Comparison of ENCODE assay signal across 9 mouse cellular contexts in the genomic region with DNA sequence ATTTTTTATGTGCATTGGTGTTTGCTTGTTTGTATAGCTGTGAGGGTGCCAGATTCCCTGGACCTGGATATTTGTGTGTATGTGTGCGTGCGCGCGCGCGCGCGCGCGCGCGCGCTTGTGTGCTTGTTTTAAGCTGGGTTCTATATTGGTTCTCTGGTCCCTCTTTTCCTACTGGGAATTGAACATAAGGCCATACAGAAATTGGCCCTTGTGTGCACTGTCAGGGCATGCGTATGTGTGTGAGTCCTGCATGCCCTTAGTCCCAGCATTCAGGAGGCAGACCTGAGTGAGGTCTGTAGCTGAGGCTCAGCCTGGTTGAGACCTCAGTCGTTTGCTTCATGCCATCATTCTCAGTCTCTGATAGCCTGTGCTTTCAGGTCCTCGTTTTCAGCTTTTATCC. TPM values are rescaled to one million over a fixed set of nuclear protein-coding genes. Genes with fewer than 3 reads are reported as not detected.
DNase-seq lines count a peak whose midpoint lies in the region; ATAC-seq and TF ChIP-seq lines count a peak whose summit lies in the region.
"Had no signal": no experiment of that assay in that cellular context is flagged by ENCODE, and none has a peak within 500 bp of the region (broad histone marks: within the 10 kb centered on the region; RNA-seq: fewer than 3 reads in every experiment).

No protein-coding gene starts in this region.

- peak overlapping the region; percentile 94 for H3K4me3 ChIP-seq in liver, adult 2 months (ENCODE audit: insufficient read depth, low read depth, low read length)
- peak overlapping the region; percentile 72 for H3K4me3 ChIP-seq in embryonic facial prominence, embryonic 13.5 days
- peak overlapping the region; percentile 14; the same call in 1 of the 2 replicates for H3K4me3 ChIP-seq in limb, embryonic 11.5 days (ENCODE audit: low read depth, low read length)
- peak overlapping the region; percentile 18; the same call in 1 of the 2 replicates for H3K4me3 ChIP-seq in neural tube, embryonic 15.5 days (replicated peaks)

- peaks cover 16% of the 10 kb centered on the region for H3K36me3 ChIP-seq in liver, adult 2 months (ENCODE audit: control insufficient read depth, insufficient read depth, low read length)
- peaks cover 31% of the 10 kb centered on the region for H3K36me3 ChIP-seq in embryonic facial prominence, embryonic 13.5 days
- peaks cover 20% of the 10 kb centered on the region; the same call in 1 of the 2 replicates for H3K36me3 ChIP-seq in limb, embryonic 11.5 days (ENCODE audit: control insufficient read depth, insufficient read depth, low read length)
- peaks cover 30% of the 10 kb centered on the region for H3K36me3 ChIP-seq in neural tube, embryonic 15.5 days

- peak; percentile 62 for DNase-seq in liver, adult 2 months (ENCODE audit: extremely low read depth, low read depth, low spot score)
- DNase-seq in liver = no peak
- no peak for DNase-seq in limb, embryonic 11.5 days (ENCODE audit: low spot score)
- DNase-seq in gastrocnemius, postnatal 36 days = no peak
- no peak for DNase-seq in layer of hippocampus, postnatal 36 days
- no peak for DNase-seq in layer of hippocampus, adult 8-10 months (ENCODE audit: low spot score in 2 of 2)
- DNase-seq: adrenal gland, adult 2 months had no signal

- no peaks in the 10 kb centered on the region for H3K27me3 ChIP-seq in liver, adult 2 months (ENCODE audit: control insufficient read depth, insufficient read depth, low read length)
- H3K27me3 ChIP-seq in embryonic facial prominence, embryonic 13.5 days = no peaks in the 10 kb centered on the region
- no peaks in the 10 kb centered on the region for H3K27me3 ChIP-seq in limb, embryonic 11.5 days (ENCODE audit: control insufficient read depth, insufficient read depth, low read length)
- H3K27me3 ChIP-seq in neural tube, embryonic 15.5 days (replicated peaks) = no peaks in the 10 kb centered on the region

- no peaks in the 10 kb centered on the region for H3K9me3 ChIP-seq in embryonic facial prominence, embryonic 13.5 days
- no peaks in the 10 kb centered on the region for H3K9me3 ChIP-seq in limb, embryonic 11.5 days (ENCODE audit: control insufficient read depth, low read length)
- no peaks in the 10 kb centered on the region for H3K9me3 ChIP-seq in neural tube, embryonic 15.5 days (replicated peaks)

- peak overlapping the region; percentile 72 for H3K4me2 ChIP-seq in embryonic facial prominence, embryonic 13.5 days
- H3K4me2 ChIP-seq in limb, embryonic 11.5 days (ENCODE audit: low read depth, severe bottlenecking) = peak overlapping the region; percentile 35; the same call in 1 of the 2 replicates
- peak overlapping the region; percentile 82 for H3K4me2 ChIP-seq in neural tube, embryonic 15.5 days

- no peak for TF ChIP-seq POLR2A in liver, adult 2 months (IDR thresholded peaks at IDR 0.05; ENCODE audit: extremely low read depth, insufficient read depth, low read length)

- TF ChIP-seq CTCF in liver, adult 2 months (IDR thresholded peaks at IDR 0.05; ENCODE audit: low read depth, low read length) = no peak

- peak overlapping the region; percentile 82 for H3K27ac ChIP-seq in liver, adult 2 months (replicated peaks; ENCODE audit: insufficient read depth, low read depth, low read length)
- no peak overlapping the region for H3K27ac ChIP-seq in embryonic facial prominence, embryonic 13.5 days
- no peak overlapping the region for H3K27ac ChIP-seq in limb, embryonic 11.5 days (replicated peaks; ENCODE audit: low read depth, low read length)
- H3K27ac ChIP-seq in neural tube, embryonic 15.5 days (replicated peaks) = no peak overlapping the region

- intact Hi-C loops in gastrocnemius, postnatal 36 days (cut with DNase I) = no loop called here

- H3K9ac ChIP-seq in liver, adult 2 months (ENCODE audit: low read depth, low read length) = peak overlapping the region; percentile 72
- peak overlapping the region; percentile 49; the same call in 1 of the 2 replicates for H3K9ac ChIP-seq in embryonic facial prominence, embryonic 13.5 days
- H3K9ac ChIP-seq in limb, embryonic 11.5 days (ENCODE audit: low read length) = peak overlapping the region; percentile 47; the same call in 1 of the 2 replicates
- H3K9ac ChIP-seq in neural tube, embryonic 15.5 days (replicated peaks) = no peak overlapping the region

- WGBS in liver, adult 2 months = 18% methylated on average over 16 of the region's 16 CpGs
- WGBS in embryonic facial prominence, embryonic 13.5 days = 91% methylated on average over 16 of the region's 16 CpGs
- WGBS in limb, embryonic 11.5 days = 86% methylated on average over 16 of the region's 16 CpGs
- WGBS in neural tube, embryonic 15.5 days = 92% methylated on average over 16 of the region's 16 CpGs

- no peak for ATAC-seq in embryonic facial prominence, embryonic 13.5 days (ENCODE audit: insufficient number of reproducible peaks, insufficient read depth, low FRiP score, low TSS enrichment, low read depth)
- ATAC-seq in limb, embryonic 11.5 days (ENCODE audit: insufficient number of reproducible peaks, low FRiP score, low TSS enrichment, low read depth) = no peak
- no peak for ATAC-seq in neural tube, embryonic 15.5 days (ENCODE audit: low FRiP score)

- H3K79me2 ChIP-seq in liver, adult 2 months (ENCODE audit: control insufficient read depth, insufficient read depth, low read length) = peaks cover 3% of the 10 kb centered on the region; the same call in 1 of the 2 replicates

- peaks cover 22% of the 10 kb centered on the region for H3K4me1 ChIP-seq in liver, adult 2 months (ENCODE audit: control insufficient read depth, insufficient read depth, low read length)
- peaks cover 30% of the 10 kb centered on the region for H3K4me1 ChIP-seq in embryonic facial prominence, embryonic 13.5 days
- peaks cover 7% of the 10 kb centered on the region for H3K4me1 ChIP-seq in limb, embryonic 11.5 days (ENCODE audit: control insufficient read depth, insufficient read depth, low read length)
- peaks cover 40% of the 10 kb centered on the region for H3K4me1 ChIP-seq in neural tube, embryonic 15.5 days

RNA-seq across cellular contexts. Expression of a gene that starts 1.8 kb away (rescaled TPM):
- 661 and 805 TPM in 2 replicates for total RNA-seq in liver, adult 2 months (2014; rRNA removed)
- polyA plus RNA-seq in liver, adult 2 months (2012; rRNA removed) = 111 and 115 TPM in 2 replicates
- 1,031 and 1,064 TPM in 2 replicates for polyA plus RNA-seq in embryonic facial prominence, embryonic 13.5 days (2015; fragmentation: Nextera tagmentation; extraction: Ambion mirVana)
- polyA plus RNA-seq in limb, embryonic 11.5 days (2014; fragmentation: Nextera tagmentation; extraction: Ambion mirVana) = 1,047 and 1,076 TPM in 2 replicates
- polyA plus RNA-seq in neural tube, embryonic 15.5 days (2015; fragmentation: Nextera tagmentation; extraction: Ambion mirVana) = 514 and 554 TPM in 2 replicates
- 100 to 1,000 TPM; 193 to 237 TPM for total RNA-seq in gastrocnemius, postnatal 36 days (2021)
- total RNA-seq in layer of hippocampus, postnatal 36 days (2021) = 100 to 1,000 TPM; 296 to 306 TPM
- 100 to 1,000 TPM; 295 to 397 (median 360) TPM for total RNA-seq in layer of hippocampus, adult 8-10 months (2022)

RNA-seq across cellular contexts. Expression of a gene that starts 2.0 kb away (rescaled TPM):
- 0.54 and 1.0 TPM in 2 replicates for total RNA-seq in liver, adult 2 months (2014; rRNA removed)
- 0.55 TPM in 2 replicates for polyA plus RNA-seq in liver, adult 2 months (2012; rRNA removed)
- 2.1 and 4.0 TPM in 2 replicates for polyA plus RNA-seq in embryonic facial prominence, embryonic 13.5 days (2015; fragmentation: Nextera tagmentation; extraction: Ambion mirVana)
- polyA plus RNA-seq in limb, embryonic 11.5 days (2014; fragmentation: Nextera tagmentation; extraction: Ambion mirVana) = 2.5 and 3.6 TPM in 2 replicates
- 5.0 and 5.4 TPM in 2 replicates for polyA plus RNA-seq in neural tube, embryonic 15.5 days (2015; fragmentation: Nextera tagmentation; extraction: Ambion mirVana)
- 1 to 10 TPM; 3.9 TPM for total RNA-seq in gastrocnemius, postnatal 36 days (2021)
- total RNA-seq in layer of hippocampus, postnatal 36 days (2021) = 1 to 10 TPM; 4.0 to 5.4 TPM
- 1 to 10 TPM; 4.8 to 5.7 (median 5.2) TPM for total RNA-seq in layer of hippocampus, adult 8-10 months (2022)

RNA-seq across cellular contexts. Expression of a gene that starts 4.3 kb away (rescaled TPM):
- 1.4 and 1.8 TPM in 2 replicates for total RNA-seq in liver, adult 2 months (2014; rRNA removed)
- 0.78 and 0.81 TPM in 2 replicates for polyA plus RNA-seq in liver, adult 2 months (2012; rRNA removed)
- polyA plus RNA-seq in embryonic facial prominence, embryonic 13.5 days (2015; fragmentation: Nextera tagmentation; extraction: Ambion mirVana) = 1.4 and 3.9 TPM in 2 replicates
- 2.0 and 3.3 TPM in 2 replicates for polyA plus RNA-seq in limb, embryonic 11.5 days (2014; fragmentation: Nextera tagmentation; extraction: Ambion mirVana)
- 2.6 and 5.1 TPM in 2 replicates for polyA plus RNA-seq in neural tube, embryonic 15.5 days (2015; fragmentation: Nextera tagmentation; extraction: Ambion mirVana)
- total RNA-seq in gastrocnemius, postnatal 36 days (2021) = 1 to 10 TPM; 1.2 to 1.5 TPM
- 10 to 100 TPM; 20.3 to 20.4 TPM for total RNA-seq in layer of hippocampus, postnatal 36 days (2021)
- 10 to 100 TPM; 14.2 to 20.7 (median 16.2) TPM for total RNA-seq in layer of hippocampus, adult 8-10 months (2022)

Comparison
In these comparisons a context has a peak if more than half of its experiments do, and no peak if none do; other contexts are left out.
1. H3K4me3 ChIP-seq: peak in every context shown above with its lines; median percentile 94 in liver, adult 2 months; 72 in embryonic facial prominence, embryonic 13.5 days; 18 in neural tube, embryonic 15.5 days; 14 in limb, embryonic 11.5 days.